Mouse (Mus musculus): ENCODE measurements around the gene Prpmp5. TPM values are rescaled to one million over a fixed set of nuclear protein-coding genes. Genes with fewer than 3 reads are reported as not detected.
"Not testable (repeated sequence)": the region's sequence is repeated elsewhere in the genome, so short reads cannot be mapped to it uniquely, and the experiment has no call there.

The Prpmp5 gene
- polyA plus RNA-seq (2012; rRNA removed), result not detected in 2 replicates

DNA sequence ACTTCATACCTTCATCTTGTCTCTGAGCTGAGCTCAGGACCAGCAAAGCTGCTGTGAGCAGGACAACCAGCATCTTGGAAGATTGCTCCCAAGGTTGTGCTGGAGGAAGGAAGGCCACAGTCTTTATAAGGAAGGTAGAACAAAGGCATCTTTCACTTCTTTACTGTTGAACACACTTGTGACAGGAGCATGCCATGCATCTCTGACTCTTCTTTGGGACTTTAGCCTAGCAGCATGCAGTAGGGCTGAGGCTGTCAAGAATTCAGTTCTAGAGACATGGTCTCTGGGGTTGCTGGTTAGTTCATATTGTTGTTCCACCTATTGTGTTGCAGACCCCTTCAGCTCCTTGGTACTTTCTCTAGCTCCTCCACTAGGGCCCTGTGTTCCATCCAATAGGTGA is at the start of gene Prpmp5:
Gene Prpmp5 (minus strand): TSS at position 101 of the 400 bp plus-strand sequence.
- not testable (repeated sequence) for H3K27ac ChIP-seq (ENCODE audit: insufficient read depth, low read depth, low read length); H3K27me3 ChIP-seq (ENCODE audit: control insufficient read depth, insufficient read depth, low read length); H3K4me1 ChIP-seq (ENCODE audit: control insufficient read depth, insufficient read depth, insufficient read length, low read length); H3K36me3 ChIP-seq (ENCODE audit: control insufficient read depth, insufficient read depth, low read length); H3K4me3 ChIP-seq (ENCODE audit: low read depth, low read length)

DNA sequence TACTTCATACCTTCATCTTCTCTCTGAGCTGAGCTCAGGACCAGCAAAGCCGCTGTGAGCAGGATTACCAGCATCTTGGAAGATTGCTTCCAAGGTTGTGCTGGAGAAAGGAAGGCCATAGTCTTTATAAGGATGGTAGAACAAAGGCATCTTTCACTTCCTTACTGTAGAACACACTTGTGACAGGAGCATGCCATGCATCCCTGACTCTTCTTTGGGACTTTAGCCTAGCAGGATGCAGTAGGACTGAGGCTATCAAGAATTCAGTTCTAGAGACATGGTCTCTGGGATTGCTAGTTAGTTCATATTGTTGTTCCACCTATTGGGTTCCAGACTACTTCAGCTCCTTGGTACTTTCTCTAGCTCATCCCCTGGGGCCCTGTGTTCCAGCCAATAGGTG is 49.5 kb upstream of the Prpmp5 start, which contains the start of gene Gm8882:
Gene Gm8882 (minus strand): TSS at position 101 of the 400 bp plus-strand sequence.
- not testable (repeated sequence) for H3K27me3 ChIP-seq (ENCODE audit: control insufficient read depth, insufficient read depth, low read length); H3K36me3 ChIP-seq (ENCODE audit: control insufficient read depth, insufficient read depth, low read length); H3K4me1 ChIP-seq (ENCODE audit: control insufficient read depth, insufficient read depth, insufficient read length, low read length); H3K27ac ChIP-seq (ENCODE audit: insufficient read depth, low read depth, low read length); H3K4me3 ChIP-seq (ENCODE audit: low read depth, low read length)
- 68% methylated on average over 1 of the region's 1 CpGs for WGBS

Other genes starting within 250 kb of the Prpmp5 start
- gene Prb1, start 104.2 kb downstream of the Prpmp5 start, polyA plus RNA-seq (2012; rRNA removed), result not detected in 2 replicates
- gene Gm8882, start 49.4 kb upstream of the Prpmp5 start, polyA plus RNA-seq (2012; rRNA removed), result not detected in 2 replicates

All from small intestine, adult 2 months (tissue).